Mouse (Mus musculus): ENCODE results near the gene Cdk17. TPM values are rescaled to one million over a fixed set of nuclear protein-coding genes. Genes with fewer than 3 reads are reported as not detected.
A peak's percentile ranks its signal among the peaks of the same experiment; 100 is the strongest.

Cdk17 gene
- polyA plus RNA-seq, 1 experiment from 2014 or later = 8.2 TPM

DNA sequence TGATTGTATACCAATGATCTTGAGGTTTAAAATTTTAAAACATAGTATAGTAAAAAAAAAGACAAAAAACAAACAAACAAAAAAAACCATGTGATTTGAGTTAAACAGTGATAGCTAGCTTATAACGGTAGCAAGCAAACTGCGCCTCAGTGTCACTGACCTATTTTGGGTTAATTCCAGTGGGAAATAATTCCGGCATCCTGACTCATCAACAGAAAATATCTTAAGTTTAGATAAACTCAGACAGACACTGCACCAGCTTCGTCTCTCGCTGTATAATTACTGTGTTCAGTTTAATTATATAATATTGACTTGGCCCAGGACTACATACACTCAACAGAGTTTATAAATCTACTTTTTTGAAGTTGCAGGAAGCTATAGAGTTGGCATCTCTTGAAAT lies 71.2 kb downstream of the Cdk17 start:
- Histone ChIP-seq H3K27me3 (ENCODE audit: control insufficient read depth, insufficient read depth, low read length) (no peaks in the 10 kb centered on the region), H3K4me2 (replicated peaks; ENCODE audit: low read depth) (no peak overlapping the region), H3K36me3 (ENCODE audit: control insufficient read depth, insufficient read depth, low read length) (peaks cover 12% of the 10 kb centered on the region), H3K4me3 (ENCODE audit: low read depth, low read length) (no peak overlapping the region), H3K9ac (ENCODE audit: low read length) (no peak overlapping the region), H3K27ac (replicated peaks) (no peak overlapping the region), H3K4me1 (replicated peaks; ENCODE audit: control insufficient read depth, insufficient read depth) (no peaks in the 10 kb centered on the region), H3K9me3 (ENCODE audit: control insufficient read depth, low read length) (no peaks in the 10 kb centered on the region)
- WGBS = 71% methylated on average over 5 of the region's 5 CpGs
- TF ChIP-seq EP300 (optimal IDR thresholded peaks at IDR 0.05) (no peak), CTCF (IDR thresholded peaks at IDR 0.05; ENCODE audit: low read depth) (no peak)
- DNase-seq (ENCODE audit: low spot score) (no peak), ATAC-seq (ENCODE audit: low FRiP score, low TSS enrichment) (no peak)

DNA sequence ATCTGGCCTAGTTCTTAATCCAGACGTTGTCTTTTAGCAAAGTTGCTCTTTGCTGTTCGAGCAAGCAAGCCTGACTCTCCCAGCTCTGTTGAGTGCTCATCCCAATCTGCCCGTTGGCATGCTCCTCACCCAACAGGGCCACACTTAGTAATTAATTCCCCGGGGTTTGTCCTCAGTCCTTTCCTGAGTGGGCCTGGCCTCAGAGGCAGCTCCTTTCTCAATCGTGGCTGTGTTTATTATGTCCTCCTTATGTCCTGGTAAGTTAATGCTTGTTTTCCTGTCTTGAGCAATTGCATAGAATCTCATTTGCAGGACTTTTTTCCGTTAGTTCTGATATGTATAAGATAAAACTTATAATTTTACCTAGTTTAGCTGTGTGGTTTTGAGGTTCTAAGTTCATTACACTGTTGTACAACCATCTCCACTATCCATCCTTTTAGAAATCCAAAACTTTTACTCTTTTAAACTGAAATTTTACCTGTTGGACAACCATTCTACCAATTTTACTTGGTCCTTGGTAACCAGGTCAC lies 73.1 kb downstream of the Cdk17 start:
- no peak for ATAC-seq (ENCODE audit: low FRiP score, low TSS enrichment)
- Histone ChIP-seq H3K4me1 (replicated peaks; ENCODE audit: control insufficient read depth, insufficient read depth) (no peaks in the 10 kb centered on the region), H3K4me3 (ENCODE audit: low read depth, low read length) (no peak overlapping the region), H3K36me3 (ENCODE audit: control insufficient read depth, insufficient read depth, low read length) (peaks cover 17% of the 10 kb centered on the region), H3K4me2 (replicated peaks; ENCODE audit: low read depth) (no peak overlapping the region), H3K27ac (replicated peaks) (no peak overlapping the region), H3K27me3 (ENCODE audit: control insufficient read depth, insufficient read depth, low read length) (no peaks in the 10 kb centered on the region), H3K9me3 (ENCODE audit: control insufficient read depth, low read length) (no peaks in the 10 kb centered on the region), H3K9ac (ENCODE audit: low read length) (no peak overlapping the region)
- WGBS = 84% methylated on average over 6 of the region's 6 CpGs
- DNase-seq (ENCODE audit: low spot score) = no peak
- TF ChIP-seq CTCF (IDR thresholded peaks at IDR 0.05; ENCODE audit: low read depth) (no peak), EP300 (optimal IDR thresholded peaks at IDR 0.05) (no peak)

GRCm38 (mm10) chr10:93234692-93235091 lies 74.0 kb downstream of the Cdk17 start:
- H3K36me3 ChIP-seq (ENCODE audit: control insufficient read depth, insufficient read depth, low read length) = peaks cover 25% of the 10 kb centered on the region
- ATAC-seq (ENCODE audit: low FRiP score, low TSS enrichment) = no peak
- TF ChIP-seq CTCF (IDR thresholded peaks at IDR 0.05; ENCODE audit: low read depth) (no peak), EP300 (optimal IDR thresholded peaks at IDR 0.05) (no peak)
- no peak overlapping the region for H3K9ac ChIP-seq (ENCODE audit: low read length)
- H3K4me2 ChIP-seq (replicated peaks; ENCODE audit: low read depth) = no peak overlapping the region
- H3K4me1 ChIP-seq (replicated peaks; ENCODE audit: control insufficient read depth, insufficient read depth) = no peaks in the 10 kb centered on the region
- H3K27ac ChIP-seq (replicated peaks) = no peak overlapping the region
- no peaks in the 10 kb centered on the region for H3K27me3 ChIP-seq (ENCODE audit: control insufficient read depth, insufficient read depth, low read length)
- 91% methylated on average over 9 of the region's 9 CpGs for WGBS
- H3K9me3 ChIP-seq (ENCODE audit: control insufficient read depth, low read length) = no peaks in the 10 kb centered on the region
- H3K4me3 ChIP-seq (ENCODE audit: low read depth, low read length) = no peak overlapping the region
- DNase-seq (ENCODE audit: low spot score) = no peak

- no peak overlapping the region for H3K9ac ChIP-seq (ENCODE audit: low read length)
- ATAC-seq (ENCODE audit: low FRiP score, low TSS enrichment) = no peak
- 64% methylated on average over 9 of the region's 9 CpGs for WGBS
Measured at GRCm38 (mm10) chr10:93239201-93239806, 78.6 kb downstream of the Cdk17 start.

DNA sequence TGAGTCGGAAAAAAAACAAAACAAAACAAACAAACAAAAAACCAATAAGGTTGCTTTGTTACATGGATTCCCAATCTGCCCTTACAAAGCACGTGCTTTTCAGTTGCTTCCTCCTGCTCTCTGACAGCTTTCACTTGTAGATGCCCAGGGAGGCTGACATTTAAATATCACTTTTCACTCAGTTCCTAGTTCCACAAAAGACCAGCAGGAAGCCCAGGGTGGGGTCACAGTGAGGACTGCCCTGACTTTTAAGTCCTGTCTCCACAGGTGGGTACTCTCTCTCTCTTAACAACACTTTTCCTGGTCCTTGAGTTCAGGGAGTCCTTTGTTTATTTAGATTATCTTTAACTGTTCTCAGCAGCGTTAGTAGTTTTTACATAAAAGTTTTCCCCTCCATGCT lies 81.5 kb downstream of the Cdk17 start:
- no peak overlapping the region for H3K27ac ChIP-seq (replicated peaks)
- no peak overlapping the region for H3K4me3 ChIP-seq (ENCODE audit: low read depth, low read length)
- ATAC-seq (ENCODE audit: low FRiP score, low TSS enrichment) (no peak), DNase-seq (ENCODE audit: low spot score) (no peak)
- H3K9ac ChIP-seq (ENCODE audit: low read length) = no peak overlapping the region
- peaks cover 16% of the 10 kb centered on the region for H3K36me3 ChIP-seq (ENCODE audit: control insufficient read depth, insufficient read depth, low read length)
- H3K4me1 ChIP-seq (replicated peaks; ENCODE audit: control insufficient read depth, insufficient read depth) = no peaks in the 10 kb centered on the region; the same call in 1 of the 2 replicates
- 17% methylated on average over 3 of the region's 3 CpGs for WGBS
- H3K9me3 ChIP-seq (ENCODE audit: control insufficient read depth, low read length) = no peaks in the 10 kb centered on the region
- no peak for TF ChIP-seq CTCF (IDR thresholded peaks at IDR 0.05; ENCODE audit: low read depth)
- no peak for TF ChIP-seq EP300 (optimal IDR thresholded peaks at IDR 0.05)
- H3K4me2 ChIP-seq (replicated peaks; ENCODE audit: low read depth) = no peak overlapping the region
- H3K27me3 ChIP-seq (ENCODE audit: control insufficient read depth, insufficient read depth, low read length) = no peaks in the 10 kb centered on the region

More at GRCm38 (mm10) chr10:93239201-93239806, 78.6 kb downstream of the Cdk17 start:
- Histone ChIP-seq H3K36me3 (ENCODE audit: control insufficient read depth, insufficient read depth, low read length) (peaks cover 26% of the 10 kb centered on the region), H3K9me3 (ENCODE audit: control insufficient read depth, low read length) (no peaks in the 10 kb centered on the region), H3K27me3 (ENCODE audit: control insufficient read depth, insufficient read depth, low read length) (no peaks in the 10 kb centered on the region), H3K27ac (replicated peaks) (no peak overlapping the region), H3K4me1 (replicated peaks; ENCODE audit: control insufficient read depth, insufficient read depth) (no peaks in the 10 kb centered on the region), H3K4me2 (replicated peaks; ENCODE audit: low read depth) (no peak overlapping the region), H3K4me3 (ENCODE audit: low read depth, low read length) (no peak overlapping the region)
- DNase-seq (ENCODE audit: low spot score) = no peak
- TF ChIP-seq CTCF (IDR thresholded peaks at IDR 0.05; ENCODE audit: low read depth) = no peak
- TF ChIP-seq EP300 (optimal IDR thresholded peaks at IDR 0.05) = no peak

DNA sequence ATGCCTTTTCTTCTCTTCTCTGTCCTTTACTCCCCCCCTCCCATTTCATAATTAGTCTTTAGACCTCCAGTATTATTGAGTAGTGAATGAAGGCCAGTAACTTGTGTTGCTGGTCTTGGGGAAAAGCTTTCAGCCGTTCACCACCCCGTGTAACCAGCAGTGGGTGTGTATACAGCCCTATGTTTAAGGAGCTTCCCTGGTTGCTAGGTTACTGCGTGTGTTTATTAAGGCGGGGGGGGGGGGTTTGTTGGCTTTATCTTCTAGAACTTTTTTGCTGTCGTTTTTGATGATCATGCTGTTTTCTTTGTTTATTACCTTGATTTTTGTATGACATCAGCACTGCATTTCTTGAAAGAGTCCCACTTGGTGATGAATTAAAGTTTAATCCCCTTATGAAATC lies 82.2 kb downstream of the Cdk17 start:
- no peak for ATAC-seq (ENCODE audit: low FRiP score, low TSS enrichment)
- WGBS = 11% methylated on average over 5 of the region's 5 CpGs
- peaks cover 4% of the 10 kb centered on the region for H3K4me1 ChIP-seq (replicated peaks; ENCODE audit: control insufficient read depth, insufficient read depth)
- no peak overlapping the region for H3K9ac ChIP-seq (ENCODE audit: low read length)
- H3K4me3 ChIP-seq (ENCODE audit: low read depth, low read length) = no peak overlapping the region
- H3K36me3 ChIP-seq (ENCODE audit: control insufficient read depth, insufficient read depth, low read length) = peaks cover 17% of the 10 kb centered on the region
- H3K27me3 ChIP-seq (ENCODE audit: control insufficient read depth, insufficient read depth, low read length) = no peaks in the 10 kb centered on the region
- H3K4me2 ChIP-seq (replicated peaks; ENCODE audit: low read depth) = no peak overlapping the region
- H3K27ac ChIP-seq (replicated peaks) = no peak overlapping the region
- TF ChIP-seq CTCF (IDR thresholded peaks at IDR 0.05; ENCODE audit: low read depth) = 0 out of 2 replicates have a peak, but pooled peaks have one; percentile 10
- TF ChIP-seq EP300 (optimal IDR thresholded peaks at IDR 0.05) = no peak
- no peak for DNase-seq (ENCODE audit: low spot score)
- no peaks in the 10 kb centered on the region for H3K9me3 ChIP-seq (ENCODE audit: control insufficient read depth, low read length)

Measured in stomach, postnatal 0 days (tissue).